Mouse (Mus musculus) T-helper 2 cell (primary cell): ENCODE measurements around the gene Epn1.

Source experiments
- in situ Hi-C: fragments of 300-600 bp; cut with MboI, MseI; formaldehyde crosslinking; loops from one replicate; pipeline ENCODE4 v1.15.1; 2025; ENCODE audit warnings: high pct_unique_total_duplicates

Epn1 gene

GRCm38 (mm10) chr7:5080010-5080751, at the start of gene Epn1:
Epn1 (plus strand) TSS chr7:5080235.
- in situ Hi-C loops: loop anchor here (25.0 kb wide), 1 partner anchor 1307 kb away; the partner anchor contains the start of genes Smim17 and Zfp28

GRCm38 (mm10) chr7:5030554-5031275, 49.3 kb upstream of the Epn1 start:
- in situ Hi-C loops: no loop called here

- in situ Hi-C loops: no loop called here
Measured at GRCm38 (mm10) chr7:5031496-5031895, 48.5 kb upstream of the Epn1 start.

DNA sequence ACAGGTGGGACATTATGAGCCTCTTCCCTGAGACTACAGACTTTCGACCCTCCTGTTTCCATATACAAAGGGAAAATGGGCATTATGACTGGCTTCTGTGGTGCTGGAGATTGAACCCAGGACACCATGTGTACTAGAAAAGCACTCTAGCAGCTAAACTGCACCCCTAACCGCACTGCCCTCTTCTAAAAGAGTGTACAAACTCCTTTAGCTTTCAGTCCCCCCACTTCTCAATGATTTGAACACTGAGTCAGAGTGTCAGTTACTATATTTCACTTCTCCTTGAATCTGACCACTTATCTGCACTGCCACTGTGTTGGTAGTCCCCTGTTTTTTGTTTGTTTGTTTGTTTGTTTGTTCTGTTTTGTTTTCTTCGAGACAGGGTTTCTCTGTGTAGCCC, 46.2 kb upstream of the Epn1 start, which contains the start of gene 4632433K11Rik:
Gene 4632433K11Rik, plus strand, starts transcription at position 301 of the 400 bp plus-strand sequence.
- in situ Hi-C loops: no loop called here

GRCm38 (mm10) chr7:5035628-5036027, 44.4 kb upstream of the Epn1 start:
- in situ Hi-C loops: no loop called here

- in situ Hi-C loops: no loop called here
Measured at GRCm38 (mm10) chr7:5036136-5036535, 43.9 kb upstream of the Epn1 start.

DNA sequence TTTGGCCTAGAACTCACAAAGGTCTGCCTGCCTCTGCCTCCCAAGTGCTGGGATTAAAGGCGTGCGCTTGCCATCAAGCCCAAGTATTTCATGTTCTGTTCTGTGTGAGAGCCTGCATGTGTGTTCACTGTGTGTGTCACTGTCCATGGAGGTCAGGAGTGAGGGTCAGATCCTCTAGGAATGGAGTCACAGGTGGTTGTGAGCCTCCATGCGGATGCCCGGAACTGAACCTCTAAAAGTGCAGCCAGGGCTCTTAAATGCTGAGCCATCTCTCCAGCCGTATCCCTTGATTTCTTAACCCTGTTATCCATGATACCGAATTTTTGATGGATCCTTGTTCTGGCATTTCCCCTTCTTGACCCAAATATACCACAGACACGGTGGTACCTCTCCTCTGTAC, 43.0 kb upstream of the Epn1 start:
- in situ Hi-C loops: no loop called here

DNA sequence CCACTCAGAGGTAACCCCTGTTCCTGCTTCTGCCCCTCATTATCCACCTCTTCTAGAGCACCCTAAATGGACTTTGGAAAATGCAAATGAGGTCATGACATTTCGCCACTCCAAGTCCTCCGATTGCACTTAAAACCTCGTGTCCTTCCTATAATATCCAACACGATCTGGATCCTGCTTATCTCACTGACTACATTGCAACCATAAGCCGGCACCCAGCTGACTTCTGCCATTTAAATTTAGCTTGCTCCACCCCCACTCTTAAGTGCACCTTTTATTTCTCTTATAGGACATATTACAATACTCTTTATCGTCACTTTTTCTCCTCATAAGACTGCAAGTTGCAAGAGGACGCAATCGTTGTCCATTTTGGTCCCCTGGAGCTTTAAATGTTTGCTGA, 42.6 kb upstream of the Epn1 start:
- in situ Hi-C loops: no loop called here

DNA sequence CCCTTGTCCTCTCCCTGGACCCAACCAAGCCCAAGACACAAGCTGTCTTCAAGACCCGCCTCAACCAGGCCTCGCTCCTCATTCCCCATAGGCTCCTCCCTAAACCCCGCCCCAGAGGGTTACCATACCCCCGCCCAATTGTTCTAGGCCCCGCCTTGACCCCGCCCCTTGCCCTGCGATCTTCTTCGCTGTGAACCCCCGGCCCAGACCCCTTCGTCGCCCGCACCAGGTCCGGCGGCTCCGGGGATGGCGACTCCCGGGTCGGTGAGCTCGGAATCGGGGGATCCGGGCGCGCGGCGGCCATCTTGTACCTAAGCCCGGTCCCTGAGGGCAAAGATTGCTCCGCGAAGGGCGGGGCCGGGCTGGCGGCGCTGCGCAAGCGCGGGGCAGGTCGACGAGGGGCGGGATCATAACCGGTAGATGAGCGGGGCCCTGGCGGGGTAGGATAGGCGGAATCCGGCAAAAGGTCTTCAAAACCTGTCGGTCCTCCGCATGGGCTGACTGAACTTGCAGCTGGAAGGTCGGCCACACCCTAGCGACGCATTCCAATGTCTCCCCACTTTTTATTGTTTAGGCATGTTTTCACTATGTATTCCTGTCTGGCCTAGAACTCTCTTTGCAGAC, 41.8 kb upstream of the Epn1 start, which contains the start of gene Zfp784:
Gene Zfp784, minus strand, starts transcription at position 338 of the 624 bp plus-strand sequence.
- in situ Hi-C loops: no loop called here

- in situ Hi-C loops: no loop called here
Measured at GRCm38 (mm10) chr7:5038940-5039339, 41.1 kb upstream of the Epn1 start.

DNA sequence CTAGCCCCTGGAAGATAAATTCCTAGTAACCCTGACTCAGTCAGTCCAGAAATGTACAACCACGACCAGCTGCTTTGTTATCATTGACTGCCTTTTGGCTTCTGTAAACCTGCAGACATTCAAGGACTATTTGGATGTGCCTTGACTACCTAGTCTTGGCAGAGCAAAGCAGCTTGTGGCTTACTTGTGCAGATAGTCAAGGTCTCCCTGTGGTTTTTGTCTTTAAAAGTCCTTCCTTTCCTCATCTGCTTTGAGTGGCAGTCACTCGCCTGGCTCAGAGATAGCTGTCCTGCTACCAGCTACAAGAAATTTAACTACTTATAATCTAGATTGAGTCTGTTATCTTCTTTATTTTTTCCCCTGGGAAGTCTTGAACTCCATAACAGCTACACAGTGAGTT, 35.1 kb upstream of the Epn1 start:
- in situ Hi-C loops: no loop called here

DNA sequence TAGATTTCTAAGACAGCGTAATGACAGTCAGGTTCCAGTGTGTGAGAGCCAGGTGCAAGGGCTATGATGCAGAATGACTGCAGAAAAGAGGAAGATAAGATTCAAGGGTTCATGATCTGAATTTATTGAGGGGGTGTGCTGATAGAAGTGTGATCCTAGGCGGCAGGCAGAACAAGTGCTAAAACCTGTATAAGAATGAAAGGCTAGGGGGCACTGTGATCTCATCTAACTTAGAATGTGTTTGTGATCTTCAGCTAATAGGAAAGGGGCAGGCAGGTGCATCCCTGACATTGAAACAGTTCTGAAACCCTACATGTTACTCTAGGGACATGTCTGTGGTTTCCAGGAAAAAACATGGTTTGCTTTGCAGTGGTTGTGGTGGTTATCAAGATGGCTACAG, 33.9 kb upstream of the Epn1 start:
- in situ Hi-C loops: no loop called here

GRCm38 (mm10) chr7:5047313-5047712, 32.7 kb upstream of the Epn1 start:
- in situ Hi-C loops: no loop called here

- in situ Hi-C loops: loop anchor here (5.0 to 25.0 kb wide), 6 partner anchors 34 to 1364 kb away; partner anchors contain the start of genes Gm44973, Leng8, Mboat7 and Tmc4
Measured at GRCm38 (mm10) chr7:5051193-5052192, 28.5 kb upstream of the Epn1 start, which contains the start of gene Zfp580. Zfp580 (plus strand) TSS chr7:5051538.

DNA sequence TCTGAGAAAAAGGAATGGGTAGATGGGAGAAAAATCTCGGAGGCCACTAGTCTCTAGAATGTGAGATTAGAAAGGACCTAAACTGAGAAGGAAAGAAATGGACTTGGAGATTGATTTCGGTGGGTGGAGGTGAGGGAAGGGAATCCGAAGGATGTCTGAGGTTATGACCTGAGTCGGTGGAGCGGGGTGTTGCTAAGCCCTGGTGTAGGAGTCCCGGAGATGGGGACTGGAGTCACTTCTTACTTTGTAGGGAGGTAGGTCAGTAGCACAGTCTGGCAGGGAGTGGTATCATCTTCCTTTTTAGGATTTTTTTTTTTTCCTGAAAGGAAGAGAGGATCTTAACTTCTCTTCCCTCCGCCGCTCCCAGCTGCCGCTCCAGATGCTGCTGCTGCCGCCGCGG, 27.6 kb upstream of the Epn1 start:
- in situ Hi-C loops: loop anchor here (5.0 to 25.0 kb wide), 6 partner anchors 35 to 1365 kb away; partner anchors contain the start of genes Gm44973, Leng8, Mboat7 and Tmc4

- in situ Hi-C loops: loop anchor here (5.0 to 25.0 kb wide), 6 partner anchors 36 to 1366 kb away; partner anchors contain the start of genes Gm44973, Leng8, Mboat7 and Tmc4
Measured at GRCm38 (mm10) chr7:5052931-5053343, 27.1 kb upstream of the Epn1 start.

DNA sequence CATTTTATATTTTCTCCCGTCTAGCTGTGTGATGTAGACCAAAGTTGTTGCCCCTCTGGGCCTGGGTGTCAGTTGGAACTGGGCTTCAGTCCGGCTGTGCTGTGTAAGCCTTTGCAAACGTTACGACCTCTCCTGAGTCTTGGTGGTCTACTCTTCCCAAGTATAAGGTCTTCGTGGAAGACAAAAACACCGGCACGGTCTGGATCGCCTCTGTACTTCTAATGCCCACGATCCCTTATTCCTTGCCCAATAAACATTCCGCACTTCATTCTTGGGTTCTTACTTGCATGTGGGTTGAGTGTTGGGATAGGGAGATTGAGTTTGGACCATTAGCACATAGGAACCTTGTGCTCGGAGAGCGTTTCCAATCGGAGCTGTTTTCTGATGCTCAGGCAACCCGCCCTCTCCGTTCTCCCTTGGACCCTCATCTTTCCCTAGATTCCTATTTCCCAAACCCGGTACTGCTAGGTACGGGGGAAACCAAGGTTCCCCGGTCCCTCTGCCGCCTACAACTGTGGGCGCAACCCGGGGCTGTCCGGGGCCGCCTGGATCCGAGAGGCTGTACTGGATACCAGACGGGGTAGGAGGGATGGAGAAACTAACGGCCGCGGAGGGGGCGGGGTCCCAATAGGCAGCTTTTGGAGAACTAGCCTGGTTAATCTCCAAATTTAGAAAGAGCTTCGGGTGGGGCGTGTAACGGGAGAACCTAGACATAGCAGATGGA, 26.4 kb upstream of the Epn1 start:
- in situ Hi-C loops: loop anchor here (5.0 to 25.0 kb wide), 6 partner anchors 36 to 1366 kb away; partner anchors contain the start of genes Gm44973, Leng8, Mboat7 and Tmc4

GRCm38 (mm10) chr7:5056651-5057263, 23.3 kb upstream of the Epn1 start:
- in situ Hi-C loops: loop anchor here (10.0 to 25.0 kb wide), 4 partner anchors 242 to 1369 kb away; partner anchors contain the start of genes Leng8, Mboat7, Tmc4 and Tsen34

DNA sequence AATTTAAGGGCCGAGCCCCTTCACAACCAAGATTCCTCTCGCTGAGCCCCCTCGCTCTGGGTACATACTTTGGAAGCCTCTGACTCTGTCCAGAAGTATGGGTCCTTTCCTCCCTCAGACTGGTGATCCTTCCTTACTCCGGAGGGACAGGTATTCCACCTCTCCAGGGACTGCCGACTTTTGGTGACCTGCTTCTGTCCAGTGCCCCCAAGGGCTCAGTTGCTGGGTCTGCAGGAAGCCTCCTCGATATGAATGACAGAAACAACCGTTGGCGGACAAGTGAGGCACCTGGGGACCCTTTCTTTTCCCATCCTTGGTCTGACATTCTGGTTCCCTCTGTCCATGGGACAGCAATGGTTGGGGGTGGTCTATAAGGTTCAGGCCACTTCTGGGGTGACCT, 22.7 kb upstream of the Epn1 start:
- in situ Hi-C loops: loop anchor here (10.0 to 25.0 kb wide), 4 partner anchors 243 to 1370 kb away; partner anchors contain the start of genes Leng8, Mboat7, Tmc4 and Tsen34
